Mouse (Mus musculus) spleen, adult 2 months (tissue): ENCODE results near the gene Pou2f2. TPM values are rescaled to one million over a fixed set of nuclear protein-coding genes. Genes with fewer than 3 reads are reported as not detected.

Experiments used
- DNase-seq, 2 experiments: peaks; one replicate each; pipeline versions ENCODE4 v3.0.0 to v3.0.0-alpha.2; 2012 to 2021; ENCODE audit warnings: low spot score in 2 of 2, low read depth in 1 of 2
- H3K27ac ChIP-seq: fragments of 200-500 bp; 2 replicates; pipeline ENCODE4 v1.5.1; 2012; ENCODE audit warnings: low read length, inconsistent platforms; ENCODE audit not compliant: insufficient read depth
- H3K27me3 ChIP-seq: fragments of 200-500 bp; 2 replicates; pipeline ENCODE4 v1.6.1; 2012; ENCODE audit warnings: mild to moderate bottlenecking, moderate library complexity, low read length, inconsistent platforms; ENCODE audit not compliant: control insufficient read depth, insufficient read depth
- H3K36me3 ChIP-seq: fragments of 200-500 bp; 2 replicates; pipeline ENCODE4 v1.6.1; 2012; ENCODE audit warnings: mild to moderate bottlenecking, low read length, inconsistent platforms; ENCODE audit not compliant: control insufficient read depth, insufficient read depth
- H3K4me1 ChIP-seq: fragments of 200-500 bp; 2 replicates; pipeline ENCODE4 v1.6.1; 2011; ENCODE audit warnings: inconsistent platforms; ENCODE audit not compliant: control insufficient read depth, insufficient read depth, insufficient read length
- H3K4me3 ChIP-seq: fragments of 200-500 bp; 2 replicates; pipeline ENCODE4 v1.5.1; 2011; ENCODE audit warnings: mild to moderate bottlenecking, inconsistent platforms; ENCODE audit not compliant: insufficient read depth, insufficient read length; ENCODE audit errors: extremely low read depth
- CTCF ChIP-seq: fragments of 200-500 bp; IDR thresholded peaks from 2 replicates; pipeline ENCODE4 v1.5.1; 2011; ENCODE audit warnings: mild to moderate bottlenecking, inconsistent platforms; ENCODE audit not compliant: insufficient read depth, insufficient read length, insufficient replicate concordance; ENCODE audit errors: extremely low read depth
- POLR2A ChIP-seq: fragments of 200-500 bp; IDR thresholded peaks from 2 replicates; pipeline ENCODE4 v1.6.1; 2011; ENCODE audit warnings: low read depth, low read length, inconsistent platforms
- WGBS: fragments of 180-500 bp; shearing (Covaris S2); methylation state at CpG from one replicate; pipeline ENCODE4 v1.1.7; 2018; 5-methylcytosine and 5-hydroxymethylcytosine counted together
- polyA plus RNA-seq: library from polyadenylated mRNA; depleted of rRNA; stranded (reverse); fragments of >200 nt; gene quantifications from 2 replicates; pipeline ENCODE4 v1.2.3, GENCODE M21; 2012

Pou2f2 gene
- polyA plus RNA-seq, 1 experiment: 61.7 TPM

DNA sequence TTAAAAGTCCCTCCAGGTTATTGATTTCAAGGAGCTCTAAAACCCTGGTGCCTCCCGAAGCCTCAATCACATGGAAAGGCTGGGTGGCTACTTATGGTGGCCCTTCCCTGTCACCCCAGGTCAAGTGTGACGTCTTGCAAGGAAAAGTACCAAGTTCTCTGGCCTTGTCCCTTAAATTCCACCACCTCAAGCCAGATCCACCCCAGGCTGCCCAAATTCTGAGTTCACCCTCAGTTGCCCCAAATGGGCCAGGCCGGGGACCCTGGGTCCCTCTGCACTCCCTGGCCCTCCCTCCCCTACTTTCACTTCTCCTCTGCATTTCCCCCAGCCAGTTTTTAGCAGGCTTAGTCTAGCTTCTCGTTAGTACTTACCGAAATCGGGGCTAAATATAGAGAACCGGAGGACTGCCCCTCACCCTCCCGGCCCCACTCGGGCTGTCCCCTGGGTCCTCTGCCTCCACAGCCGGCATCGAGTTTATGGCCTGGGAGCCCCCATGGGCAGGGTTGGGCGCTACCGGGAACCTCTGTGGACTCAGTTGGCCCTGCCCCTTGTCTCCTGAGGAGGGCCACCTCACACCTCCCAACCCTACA lies 50.0 kb downstream of the Pou2f2 start:
- TF ChIP-seq CTCF (no peak), POLR2A (no peak)
- peak overlapping the region; percentile 89 for H3K4me3 ChIP-seq
- 13% methylated on average over 13 of the region's 13 CpGs for WGBS
- H3K27ac ChIP-seq: peak overlapping the region; percentile 93
- no peaks in the 10 kb centered on the region for H3K36me3 ChIP-seq
- no peaks in the 10 kb centered on the region for H3K27me3 ChIP-seq
- peaks cover 27% of the 10 kb centered on the region for H3K4me1 ChIP-seq
- peak; percentile 59 to 85 for DNase-seq

DNA sequence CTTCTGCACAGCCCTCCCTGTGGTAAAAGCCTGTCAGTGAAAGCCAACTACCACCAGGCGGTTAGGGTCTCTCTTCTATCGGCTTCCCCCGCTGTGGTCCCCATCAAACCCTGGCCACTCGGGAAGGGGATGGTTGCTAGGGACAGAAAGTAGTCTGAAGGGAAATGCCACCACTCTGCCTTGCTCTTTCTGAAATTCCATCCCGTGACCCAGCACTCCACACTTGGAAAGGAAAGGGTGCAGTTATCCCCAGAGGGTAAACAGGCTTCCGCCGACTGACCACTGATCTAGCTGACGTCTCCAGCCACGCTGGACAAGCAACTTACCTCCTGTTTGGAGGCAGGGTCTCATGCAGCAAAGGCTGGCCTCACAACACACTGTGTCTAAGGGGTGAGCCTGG lies 51.6 kb downstream of the Pou2f2 start:
- WGBS: 84% methylated on average over 9 of the region's 9 CpGs
- no peaks in the 10 kb centered on the region for H3K27me3 ChIP-seq
- no peaks in the 10 kb centered on the region for H3K36me3 ChIP-seq
- peak overlapping the region; percentile 24; the same call in 1 of the 2 replicates for H3K27ac ChIP-seq
- no peak overlapping the region for H3K4me3 ChIP-seq
- TF ChIP-seq CTCF (no peak), POLR2A (no peak)
- DNase-seq: no peak
- peaks cover 27% of the 10 kb centered on the region; the same call in 1 of the 2 replicates for H3K4me1 ChIP-seq

GRCm38 (mm10) chr7:25125716-25126281 lies 53.7 kb downstream of the Pou2f2 start:
- 57% methylated on average over 10 of the region's 10 CpGs for WGBS

DNA sequence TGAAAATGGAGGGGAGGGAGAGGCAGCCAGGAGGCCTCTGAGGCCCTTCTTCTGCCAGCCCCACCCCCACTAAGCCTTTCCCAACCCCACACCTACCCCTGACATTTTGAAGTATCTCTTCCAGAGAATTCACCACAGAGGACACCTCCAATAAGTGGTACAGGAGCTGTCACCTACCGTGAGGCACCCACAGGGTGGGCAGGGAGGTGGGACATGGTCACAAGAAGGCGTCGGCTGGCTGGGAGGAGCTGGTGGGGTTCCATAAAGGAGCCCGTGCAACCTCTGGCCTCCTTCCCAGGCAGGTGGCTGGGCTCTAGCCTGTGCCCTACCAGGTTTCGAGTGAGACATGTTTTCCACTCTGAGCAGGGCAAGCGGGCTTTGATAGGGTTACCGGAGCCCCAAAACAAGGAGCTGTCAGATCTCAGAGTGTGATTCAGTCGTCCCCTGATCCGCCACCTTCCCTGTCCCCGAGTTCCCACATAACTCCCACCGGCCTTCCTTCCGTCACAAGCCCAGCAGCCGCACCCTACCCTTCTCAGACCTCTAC lies 58.2 kb downstream of the Pou2f2 start:
- no peak for TF ChIP-seq CTCF
- TF ChIP-seq POLR2A: no peak
- Histone ChIP-seq H3K4me1 (peaks cover 39% of the 10 kb centered on the region; the same call in 1 of the 2 replicates), H3K27ac (peak overlapping the region; percentile 89), H3K27me3 (no peaks in the 10 kb centered on the region), H3K36me3 (peaks cover 4% of the 10 kb centered on the region; the same call in 1 of the 2 replicates), H3K4me3 (peak overlapping the region; percentile 44; the same call in 1 of the 2 replicates)
- DNase-seq: no peak
- WGBS: 74% methylated on average over 13 of the region's 13 CpGs

More at GRCm38 (mm10) chr7:25125716-25126281, 53.7 kb downstream of the Pou2f2 start:
- peak overlapping the region; percentile 24 for H3K27ac ChIP-seq
- no peaks in the 10 kb centered on the region for H3K36me3 ChIP-seq
- TF ChIP-seq POLR2A (no peak), CTCF (no peak)
- peaks cover 41% of the 10 kb centered on the region; the same call in 1 of the 2 replicates for H3K4me1 ChIP-seq
- H3K27me3 ChIP-seq: no peaks in the 10 kb centered on the region
- DNase-seq: no peak
- H3K4me3 ChIP-seq: no peak overlapping the region

DNA sequence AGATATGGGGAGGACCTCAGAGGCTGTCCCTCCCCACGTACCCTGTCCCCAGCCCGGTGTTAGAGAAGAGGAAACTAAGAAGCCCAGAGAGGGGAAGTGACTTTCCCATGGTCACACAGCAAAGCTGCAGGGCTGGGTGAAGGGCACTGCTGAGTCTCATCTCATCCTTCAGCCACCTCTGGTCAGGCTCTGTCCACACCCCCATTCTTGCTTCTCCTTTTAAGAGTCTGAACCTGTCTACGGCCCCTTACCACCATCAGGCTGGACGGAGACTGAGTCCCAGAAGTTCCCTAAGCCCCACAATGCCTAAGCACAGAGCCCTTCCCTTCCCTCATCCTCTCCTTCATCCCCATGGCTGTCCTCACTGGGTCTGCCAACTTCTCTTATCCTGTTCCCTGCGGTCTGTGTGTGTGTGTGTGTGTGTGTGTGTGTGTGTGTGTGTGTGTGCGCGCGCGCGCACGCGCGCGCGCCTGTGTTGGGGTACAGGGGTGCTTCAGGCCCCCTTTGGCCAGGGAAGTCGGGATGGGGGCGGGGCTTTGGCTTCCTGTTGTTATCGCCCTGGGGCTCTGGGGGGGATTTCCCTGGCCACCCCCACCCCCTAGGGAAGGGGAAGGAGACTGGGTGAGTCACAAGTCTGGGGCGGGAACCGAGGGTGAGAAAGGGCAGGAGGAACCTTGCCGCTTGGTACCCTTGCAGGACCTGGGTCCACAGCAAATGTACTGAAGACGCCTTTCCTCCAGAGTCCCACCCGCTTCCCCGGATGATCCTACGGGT lies 59.3 kb downstream of the Pou2f2 start:
- peak overlapping the region; percentile 44 for H3K4me3 ChIP-seq
- DNase-seq: peak; percentile 44 to 91

DNA sequence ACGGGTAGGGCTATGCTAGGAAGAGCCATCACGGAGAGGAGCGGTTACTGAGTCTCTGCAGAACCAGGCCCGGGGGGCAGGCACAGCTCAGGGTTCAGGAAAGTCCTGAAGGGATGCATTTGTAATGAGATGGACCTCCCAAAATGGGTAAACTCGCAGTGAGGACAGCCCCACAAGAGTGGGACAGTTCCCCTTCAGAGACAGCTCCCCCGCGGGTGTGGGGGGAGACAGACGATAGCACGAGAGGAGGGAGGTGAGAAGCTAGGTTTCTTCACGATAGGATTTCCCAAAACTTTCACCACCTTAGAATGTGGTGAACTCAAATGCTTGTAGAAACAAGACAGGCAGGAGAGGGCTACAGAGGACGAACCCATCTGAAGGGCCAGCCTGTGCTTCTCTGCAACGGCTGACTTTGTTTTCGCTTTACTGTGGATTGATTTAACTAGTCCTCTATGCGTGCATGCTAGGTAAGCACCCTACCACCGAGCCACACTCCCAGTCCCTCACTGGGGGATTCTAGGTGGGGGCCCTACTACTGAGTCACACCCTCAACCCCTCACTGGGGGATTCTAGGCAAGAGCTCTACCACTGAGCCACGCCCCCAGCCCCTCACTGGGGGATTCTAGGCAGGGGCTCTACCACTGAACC lies 66.4 kb downstream of the Pou2f2 start:
- Histone ChIP-seq H3K36me3 (peaks cover 26% of the 10 kb centered on the region), H3K27me3 (no peaks in the 10 kb centered on the region), H3K4me3 (no peak overlapping the region), H3K27ac (peak overlapping the region; percentile 83), H3K4me1 (peaks cover 22% of the 10 kb centered on the region)
- TF ChIP-seq CTCF: no peak
- 64% methylated on average over 16 of the region's 16 CpGs for WGBS
- no peak for DNase-seq

More for the DNA sequence above, 59.3 kb downstream of the Pou2f2 start:
- no peaks in the 10 kb centered on the region for H3K27me3 ChIP-seq
- H3K27ac ChIP-seq: peak overlapping the region; percentile 89
- peaks cover 34% of the 10 kb centered on the region for H3K4me1 ChIP-seq
- no peak for TF ChIP-seq CTCF
- TF ChIP-seq POLR2A: no peak
- 9% methylated on average over 25 of the region's 25 CpGs for WGBS
- H3K36me3 ChIP-seq: peaks cover 12% of the 10 kb centered on the region
